Mouse (Mus musculus) heart, embryonic 15.5 days (tissue): ENCODE data around the gene Reln. TPM values are rescaled to one million over a fixed set of nuclear protein-coding genes. Genes with fewer than 3 reads are reported as not detected.

Experiments
- ATAC-seq: fragments of 200-750 bp; cut with Nextera tagmentation; replicated peaks from 2 replicates; pipeline ENCODE4 v1.8.0; 2017; ENCODE audit warnings: low read depth, moderate TSS enrichment; ENCODE audit not compliant: insufficient number of reproducible peaks, insufficient read depth, low FRiP score
- H3K27ac ChIP-seq: fragments of 300-500 bp; sonication (generic); 2 replicates; pipeline ENCODE4 v1.5.1; 2015; ENCODE audit warnings: mild to moderate bottlenecking, inconsistent platforms
- H3K27me3 ChIP-seq: fragments of 300-500 bp; sonication (generic); 2 replicates; pipeline ENCODE4 v1.6.1; 2015; ENCODE audit warnings: inconsistent platforms
- H3K36me3 ChIP-seq: fragments of 300-500 bp; sonication (generic); 2 replicates; pipeline ENCODE4 v1.6.1; 2015; ENCODE audit warnings: mild to moderate bottlenecking, inconsistent platforms
- H3K4me1 ChIP-seq: fragments of 300-500 bp; sonication (generic); replicated peaks from 2 replicates; pipeline ENCODE4 v1.6.1; 2015; ENCODE audit warnings: inconsistent platforms
- H3K4me2 ChIP-seq: fragments of 300-500 bp; sonication (generic); 2 replicates; pipeline ENCODE4 v1.6.1; 2015; ENCODE audit warnings: inconsistent platforms, mild to moderate bottlenecking, moderate library complexity
- H3K4me3 ChIP-seq: fragments of 300-500 bp; sonication (generic); 2 replicates; pipeline ENCODE4 v1.5.1; 2015; ENCODE audit warnings: mild to moderate bottlenecking, inconsistent platforms
- H3K9ac ChIP-seq: fragments of 300-500 bp; sonication (generic); 2 replicates; pipeline ENCODE4 v1.6.1; 2015; ENCODE audit warnings: mild to moderate bottlenecking, inconsistent platforms
- H3K9me3 ChIP-seq: fragments of 300-500 bp; sonication (generic); replicated peaks from 2 replicates; pipeline ENCODE4 v1.6.1; 2016; ENCODE audit warnings: inconsistent platforms
- WGBS: fragments of 180-500 bp; shearing (Covaris S2); methylation state at CpG from one replicate; pipeline ENCODE4 v1.1.7; 2015; ENCODE audit warnings: mixed read lengths; 5-methylcytosine and 5-hydroxymethylcytosine counted together
- polyA plus RNA-seq: library from polyadenylated mRNA; unstranded; fragments of >200 nt; fragmentation: Nextera tagmentation; extraction: Ambion mirVana; gene quantifications from 2 replicates; pipeline ENCODE4 v1.2.1, GENCODE M21; 2015

The Reln gene
- polyA plus RNA-seq, 1 experiment from 2014 or later: 1.5 TPM

DNA sequence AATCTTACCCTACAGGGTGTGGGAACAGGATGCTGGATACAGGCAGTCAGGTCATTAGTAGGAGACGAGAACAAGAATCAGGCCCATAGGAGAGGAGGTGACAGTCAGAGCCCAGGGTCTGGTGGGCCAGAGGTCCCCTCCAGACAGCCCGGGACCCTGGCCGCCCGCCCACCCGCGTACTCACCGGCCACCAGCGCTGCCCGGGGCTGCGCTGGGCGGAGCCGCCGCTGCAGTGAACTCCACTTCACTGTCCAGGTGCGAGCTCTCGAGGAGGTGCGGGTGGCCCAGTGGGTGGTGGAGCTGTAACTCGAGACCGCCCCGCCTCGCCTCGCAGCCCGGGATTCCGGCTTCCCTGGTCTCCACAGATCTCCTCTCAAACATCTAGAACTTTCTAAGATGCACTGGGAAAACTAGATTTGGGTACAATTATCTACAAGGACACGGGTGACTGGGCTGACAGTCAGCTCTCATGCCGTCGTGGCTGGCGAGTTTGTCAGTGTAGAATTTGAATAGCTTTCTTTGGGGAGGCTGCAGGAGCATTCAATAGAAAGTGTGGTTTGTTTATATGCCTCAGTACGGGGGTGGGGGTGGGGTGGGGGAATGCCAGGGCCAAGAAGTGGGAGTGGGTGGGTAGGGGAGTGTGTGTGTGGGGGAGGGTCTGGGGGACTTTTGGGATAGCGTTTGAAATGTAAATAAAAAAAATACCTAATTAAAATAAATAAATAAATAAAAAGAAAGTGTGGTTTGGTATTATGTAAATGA lies 479.0 kb downstream of the Reln start, which contains the start of gene Slc26a5:
Slc26a5 (minus strand) TSS at position 259 of the 762 bp plus-strand sequence.
- peak within 1 kb of the TSS; percentile 63 for H3K4me2 ChIP-seq
- WGBS: 3% methylated on average over 29 of the region's 29 CpGs
- peaks cover 8% of the 10 kb centered on the region for H3K4me1 ChIP-seq
- H3K27ac ChIP-seq: no peak within 1 kb of the TSS
- peak within 1 kb of the TSS; percentile 26 for H3K4me3 ChIP-seq
- H3K36me3 ChIP-seq: no peaks in the 10 kb centered on the region
- 0 out of 2 replicates have a peak, but pooled peaks cover 9% of the 10 kb centered on the region for H3K27me3 ChIP-seq
- ATAC-seq: no peak
- no peak within 1 kb of the TSS for H3K9ac ChIP-seq
- no peaks in the 10 kb centered on the region for H3K9me3 ChIP-seq

DNA sequence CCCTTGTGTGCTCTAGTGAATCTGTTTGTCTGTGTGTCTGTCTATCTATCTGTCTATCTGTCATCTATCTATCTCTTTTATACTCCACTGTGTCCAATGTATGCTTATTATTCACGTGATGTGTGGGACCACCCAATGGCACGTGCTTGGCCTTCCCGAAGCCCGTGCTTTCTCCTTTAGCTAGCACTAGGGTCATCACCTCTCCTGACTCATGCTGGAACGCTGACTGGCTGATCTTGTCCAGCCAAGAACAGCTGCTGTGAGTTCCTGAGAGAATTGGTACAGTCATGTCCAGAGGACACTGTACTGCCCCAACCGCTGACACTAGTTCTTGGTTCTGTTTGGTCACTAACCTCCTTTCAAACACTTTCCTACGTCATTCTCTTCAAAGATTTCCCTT lies 485.8 kb downstream of the Reln start:
- Histone ChIP-seq H3K9me3 (no peaks in the 10 kb centered on the region), H3K9ac (no peak overlapping the region), H3K27ac (no peak overlapping the region), H3K4me2 (no peak overlapping the region), H3K4me1 (no peaks in the 10 kb centered on the region), H3K4me3 (no peak overlapping the region), H3K27me3 (no peaks in the 10 kb centered on the region), H3K36me3 (no peaks in the 10 kb centered on the region)
- ATAC-seq: no peak
- WGBS: 73% methylated on average over 7 of the region's 7 CpGs

DNA sequence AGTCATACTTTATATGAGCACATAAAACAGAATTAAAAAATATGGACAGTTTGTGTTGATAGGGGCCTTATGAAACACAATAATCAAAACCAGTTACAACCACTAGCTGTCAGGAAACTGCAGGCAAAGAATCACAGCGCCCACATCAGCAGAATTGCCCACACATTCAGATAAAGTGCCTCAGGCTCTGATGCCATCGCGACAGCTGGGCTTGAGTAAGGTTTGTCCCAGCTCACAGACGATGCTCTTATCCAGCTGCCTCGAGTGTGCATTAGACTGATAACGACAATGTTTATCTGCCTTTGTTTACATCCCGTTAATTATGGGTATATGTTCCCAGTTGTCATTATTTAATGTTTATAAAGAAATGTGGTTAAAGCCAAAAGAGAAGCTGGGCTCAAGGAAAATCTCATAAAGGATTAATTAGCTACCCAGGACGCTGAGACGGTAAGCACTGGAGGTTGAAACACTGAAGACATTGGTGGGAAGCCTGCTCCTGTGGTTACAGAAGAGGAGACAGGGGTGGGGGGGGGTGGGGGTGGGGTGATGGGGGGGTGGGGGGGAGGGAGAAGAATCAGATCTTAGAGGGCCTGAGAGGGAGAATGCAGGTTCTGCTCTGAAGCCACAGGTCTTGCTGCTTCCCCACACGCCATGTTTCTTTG lies 492.7 kb downstream of the Reln start:
- 46% methylated on average over 10 of the region's 10 CpGs for WGBS
- Histone ChIP-seq H3K4me2 (no peak overlapping the region), H3K4me3 (no peak overlapping the region), H3K27ac (no peak overlapping the region), H3K27me3 (no peaks in the 10 kb centered on the region), H3K9ac (no peak overlapping the region), H3K4me1 (no peaks in the 10 kb centered on the region), H3K36me3 (no peaks in the 10 kb centered on the region), H3K9me3 (no peaks in the 10 kb centered on the region)
- no peak for ATAC-seq

DNA sequence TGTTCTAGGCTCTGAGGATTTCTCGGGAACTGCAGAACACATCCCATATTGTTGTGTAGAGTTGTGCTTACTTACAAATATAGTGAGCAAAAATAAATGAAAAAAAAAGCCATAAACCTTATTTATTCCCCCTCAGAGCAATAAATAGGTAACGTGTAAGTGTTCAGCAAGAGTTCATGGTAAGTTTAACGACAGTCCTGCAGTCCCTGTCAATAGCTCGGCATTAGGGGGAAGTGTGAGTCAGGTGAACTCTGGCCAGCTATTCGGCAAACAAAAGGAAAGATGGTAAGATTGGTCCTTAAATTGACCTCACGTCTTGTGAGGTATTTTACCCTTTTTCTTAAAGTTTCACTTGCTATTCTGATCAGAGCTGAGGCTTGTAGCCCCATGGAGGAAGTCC lies 497.1 kb downstream of the Reln start:
- ATAC-seq: no peak
- Histone ChIP-seq H3K4me2 (no peak overlapping the region), H3K9me3 (no peaks in the 10 kb centered on the region), H3K9ac (no peak overlapping the region), H3K36me3 (no peaks in the 10 kb centered on the region), H3K4me1 (no peaks in the 10 kb centered on the region), H3K4me3 (no peak overlapping the region), H3K27ac (no peak overlapping the region), H3K27me3 (no peaks in the 10 kb centered on the region)
- WGBS: 70% methylated on average over 6 of the region's 6 CpGs

GRCm38 (mm10) chr5:21846616-21847290 lies 497.7 kb downstream of the Reln start:
- WGBS: 71% methylated on average over 20 of the region's 20 CpGs

DNA sequence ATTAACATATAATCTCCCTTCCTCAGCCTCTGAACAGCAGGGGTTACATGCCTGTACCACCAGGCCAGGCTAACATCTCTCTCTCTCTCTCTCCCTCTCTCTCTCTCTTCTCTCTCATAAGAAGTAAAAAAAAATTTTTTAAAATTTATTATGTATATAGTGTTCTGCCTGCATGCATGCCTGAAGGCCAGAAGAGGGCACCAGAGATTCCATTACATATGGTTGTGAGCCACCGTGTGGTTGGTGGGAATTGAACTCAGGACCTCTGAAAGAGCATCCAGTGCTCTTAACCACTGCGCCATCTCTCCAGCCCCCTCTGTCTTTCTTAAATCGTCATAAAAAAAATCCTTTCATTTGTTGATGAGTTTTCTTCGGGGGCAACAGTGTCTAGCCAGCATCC lies 499.8 kb downstream of the Reln start:
- no peak overlapping the region for H3K27ac ChIP-seq
- H3K27me3 ChIP-seq: no peaks in the 10 kb centered on the region
- no peak overlapping the region for H3K4me2 ChIP-seq
- no peaks in the 10 kb centered on the region for H3K4me1 ChIP-seq
- no peak overlapping the region for H3K4me3 ChIP-seq
- H3K9ac ChIP-seq: no peak overlapping the region
- no peaks in the 10 kb centered on the region for H3K36me3 ChIP-seq
- ATAC-seq: no peak
- 65% methylated on average over 4 of the region's 4 CpGs for WGBS
- H3K9me3 ChIP-seq: no peaks in the 10 kb centered on the region

More at GRCm38 (mm10) chr5:21846616-21847290, 497.7 kb downstream of the Reln start:
- Histone ChIP-seq H3K36me3 (no peaks in the 10 kb centered on the region), H3K4me3 (no peak overlapping the region), H3K27ac (no peak overlapping the region), H3K9me3 (no peaks in the 10 kb centered on the region), H3K4me1 (no peaks in the 10 kb centered on the region), H3K27me3 (no peaks in the 10 kb centered on the region), H3K9ac (no peak overlapping the region), H3K4me2 (no peak overlapping the region)
- no peak for ATAC-seq

Other genes with a start within 250 kb of the Reln start
- gene Orc5, start 205.7 kb upstream of the Reln start, polyA plus RNA-seq: 26.0 and 27.3 TPM in 2 replicates